Mouse (Mus musculus): ENCODE measurements at regions not wholly inside any gene's neighbourhood (a gene's known extent, or its start where the extent isn't known, plus 50 kb on each side); places are given as distances from the start of the nearest gene placed in this dataset.
"Not testable (repeated sequence)": the region's sequence is repeated elsewhere in the genome, so short reads cannot be mapped to it uniquely, and the experiment has no call there.

GRCm38 (mm10) chr4:124368085-124368484, 242.5 kb downstream of the 3100002H09Rik start:
- Histone ChIP-seq H3K4me1 (ENCODE audit: control insufficient read depth, insufficient read depth, low read length) (no peaks in the 10 kb centered on the region), H3K36me3 (ENCODE audit: control insufficient read depth, insufficient read depth, low read length) (no peaks in the 10 kb centered on the region), H3K9me3 (ENCODE audit: control insufficient read depth, low read length) (no peaks in the 10 kb centered on the region), H3K27ac (ENCODE audit: low read depth, low read length) (no peak overlapping the region), H3K4me2 (ENCODE audit: low read depth) (no peak overlapping the region), H3K4me3 (ENCODE audit: low read depth, low read length) (no peak overlapping the region), H3K9ac (ENCODE audit: low read length) (no peak overlapping the region), H3K27me3 (ENCODE audit: control insufficient read depth, insufficient read depth, low read length) (no peaks in the 10 kb centered on the region)
- DNase-seq (ENCODE audit: low spot score), result no peak
- ATAC-seq (ENCODE audit: insufficient read depth, low FRiP score, low TSS enrichment), result no peak
- WGBS, result 83% methylated on average over 10 of the region's 10 CpGs

- 0 out of 2 replicates have a peak, but pooled peaks cover 2% of the 10 kb centered on the region for H3K27me3 ChIP-seq (ENCODE audit: control insufficient read depth, insufficient read depth, low read length)
- DNase-seq (ENCODE audit: low spot score), result no peak
- no peaks in the 10 kb centered on the region for H3K4me1 ChIP-seq (ENCODE audit: control insufficient read depth, insufficient read depth, low read length)
- H3K9me3 ChIP-seq (ENCODE audit: control insufficient read depth, low read length), result no peaks in the 10 kb centered on the region
- no peak overlapping the region for H3K27ac ChIP-seq (ENCODE audit: low read depth, low read length)
- H3K36me3 ChIP-seq (ENCODE audit: control insufficient read depth, insufficient read depth, low read length), result no peaks in the 10 kb centered on the region
- no peak overlapping the region for H3K4me3 ChIP-seq (ENCODE audit: low read depth, low read length)
- H3K4me2 ChIP-seq (ENCODE audit: low read depth), result no peak overlapping the region
- H3K9ac ChIP-seq (ENCODE audit: low read length), result no peak overlapping the region
- ATAC-seq (ENCODE audit: insufficient read depth, low FRiP score, low TSS enrichment), result no peak
- WGBS, result 36% methylated on average over 6 of the region's 6 CpGs
Measured at GRCm38 (mm10) chr4:124360578-124360908, 250.1 kb downstream of the 3100002H09Rik start.

GRCm38 (mm10) chr4:124359707-124360577, 250.7 kb downstream of the 3100002H09Rik start:
- H3K27ac ChIP-seq (ENCODE audit: low read depth, low read length), result no peak overlapping the region
- no peak overlapping the region for H3K4me2 ChIP-seq (ENCODE audit: low read depth)
- H3K4me1 ChIP-seq (ENCODE audit: control insufficient read depth, insufficient read depth, low read length), result no peaks in the 10 kb centered on the region
- H3K4me3 ChIP-seq (ENCODE audit: low read depth, low read length), result no peak overlapping the region
- no peak overlapping the region for H3K9ac ChIP-seq (ENCODE audit: low read length)
- H3K27me3 ChIP-seq (ENCODE audit: control insufficient read depth, insufficient read depth, low read length), result 0 out of 2 replicates have a peak, but pooled peaks cover 2% of the 10 kb centered on the region
- no peaks in the 10 kb centered on the region for H3K9me3 ChIP-seq (ENCODE audit: control insufficient read depth, low read length)
- H3K36me3 ChIP-seq (ENCODE audit: control insufficient read depth, insufficient read depth, low read length), result no peaks in the 10 kb centered on the region
- ATAC-seq (ENCODE audit: insufficient read depth, low FRiP score, low TSS enrichment) (no peak), DNase-seq (ENCODE audit: low spot score) (no peak)
- WGBS, result 26% methylated on average over 13 of the region's 13 CpGs

- H3K27me3 ChIP-seq (ENCODE audit: control insufficient read depth, insufficient read depth, low read length); ATAC-seq (ENCODE audit: insufficient read depth, low FRiP score, low TSS enrichment); DNase-seq (ENCODE audit: low spot score); H3K9me3 ChIP-seq (ENCODE audit: control insufficient read depth, low read length); H3K4me3 ChIP-seq (ENCODE audit: low read depth, low read length); H3K4me1 ChIP-seq (ENCODE audit: control insufficient read depth, insufficient read depth, low read length); H3K27ac ChIP-seq (ENCODE audit: low read depth, low read length); H3K4me2 ChIP-seq (ENCODE audit: low read depth); H3K9ac ChIP-seq (ENCODE audit: low read length); H3K36me3 ChIP-seq (ENCODE audit: control insufficient read depth, insufficient read depth, low read length): not testable (repeated sequence)
- 0% methylated on average over 1 of the region's 8 CpGs for WGBS
Measured at GRCm38 (mm10) chr4:124358456-124358855, 252.1 kb downstream of the 3100002H09Rik start.

GRCm38 (mm10) chr4:124350361-124350760, 260.2 kb downstream of the 3100002H09Rik start:
- Histone ChIP-seq H3K27ac (ENCODE audit: low read depth, low read length) (no peak overlapping the region), H3K4me2 (ENCODE audit: low read depth) (no peak overlapping the region), H3K4me3 (ENCODE audit: low read depth, low read length) (no peak overlapping the region), H3K36me3 (ENCODE audit: control insufficient read depth, insufficient read depth, low read length) (no peaks in the 10 kb centered on the region), H3K27me3 (ENCODE audit: control insufficient read depth, insufficient read depth, low read length) (no peaks in the 10 kb centered on the region), H3K9me3 (ENCODE audit: control insufficient read depth, low read length) (no peaks in the 10 kb centered on the region), H3K9ac (ENCODE audit: low read length) (no peak overlapping the region), H3K4me1 (ENCODE audit: control insufficient read depth, insufficient read depth, low read length) (no peaks in the 10 kb centered on the region)
- ATAC-seq (ENCODE audit: insufficient read depth, low FRiP score, low TSS enrichment), result no peak
- 94% methylated on average over 3 of the region's 3 CpGs for WGBS
- DNase-seq (ENCODE audit: low spot score), result no peak

- WGBS, result 66% methylated on average over 15 of the region's 15 CpGs
- no peak overlapping the region for H3K27ac ChIP-seq (ENCODE audit: low read depth, low read length)
- no peak overlapping the region for H3K4me2 ChIP-seq (ENCODE audit: low read depth)
- DNase-seq (ENCODE audit: low spot score), result no peak
- H3K4me1 ChIP-seq (ENCODE audit: control insufficient read depth, insufficient read depth, low read length), result no peaks in the 10 kb centered on the region
- no peak for ATAC-seq (ENCODE audit: insufficient read depth, low FRiP score, low TSS enrichment)
- H3K36me3 ChIP-seq (ENCODE audit: control insufficient read depth, insufficient read depth, low read length), result no peaks in the 10 kb centered on the region
- H3K9me3 ChIP-seq (ENCODE audit: control insufficient read depth, low read length), result no peaks in the 10 kb centered on the region
- no peak overlapping the region for H3K9ac ChIP-seq (ENCODE audit: low read length)
- H3K4me3 ChIP-seq (ENCODE audit: low read depth, low read length), result no peak overlapping the region
- no peaks in the 10 kb centered on the region for H3K27me3 ChIP-seq (ENCODE audit: control insufficient read depth, insufficient read depth, low read length)
Measured at GRCm38 (mm10) chr4:124349610-124350295, 260.9 kb downstream of the 3100002H09Rik start.

- DNase-seq (ENCODE audit: low spot score) (no peak), ATAC-seq (ENCODE audit: insufficient read depth, low FRiP score, low TSS enrichment) (no peak)
- no peak overlapping the region for H3K27ac ChIP-seq (ENCODE audit: low read depth, low read length)
- H3K9ac ChIP-seq (ENCODE audit: low read length), result no peak overlapping the region
- no peaks in the 10 kb centered on the region for H3K9me3 ChIP-seq (ENCODE audit: control insufficient read depth, low read length)
- H3K4me1 ChIP-seq (ENCODE audit: control insufficient read depth, insufficient read depth, low read length), result no peaks in the 10 kb centered on the region
- no peak overlapping the region for H3K4me3 ChIP-seq (ENCODE audit: low read depth, low read length)
- WGBS, result 40% methylated on average over 3 of the region's 3 CpGs
- H3K4me2 ChIP-seq (ENCODE audit: low read depth), result no peak overlapping the region
- no peaks in the 10 kb centered on the region for H3K27me3 ChIP-seq (ENCODE audit: control insufficient read depth, insufficient read depth, low read length)
- H3K36me3 ChIP-seq (ENCODE audit: control insufficient read depth, insufficient read depth, low read length), result no peaks in the 10 kb centered on the region
Measured at GRCm38 (mm10) chr4:124349055-124349454, 261.5 kb downstream of the 3100002H09Rik start.

GRCm38 (mm10) chr4:124340073-124340472, 270.5 kb downstream of the 3100002H09Rik start:
- no peaks in the 10 kb centered on the region for H3K36me3 ChIP-seq (ENCODE audit: control insufficient read depth, insufficient read depth, low read length)
- no peaks in the 10 kb centered on the region for H3K4me1 ChIP-seq (ENCODE audit: control insufficient read depth, insufficient read depth, low read length)
- no peak overlapping the region for H3K27ac ChIP-seq (ENCODE audit: low read depth, low read length)
- H3K27me3 ChIP-seq (ENCODE audit: control insufficient read depth, insufficient read depth, low read length), result no peaks in the 10 kb centered on the region
- ATAC-seq (ENCODE audit: insufficient read depth, low FRiP score, low TSS enrichment), result no peak
- no peaks in the 10 kb centered on the region for H3K9me3 ChIP-seq (ENCODE audit: control insufficient read depth, low read length)
- H3K9ac ChIP-seq (ENCODE audit: low read length), result no peak overlapping the region
- H3K4me3 ChIP-seq (ENCODE audit: low read depth, low read length), result no peak overlapping the region
- no peak overlapping the region for H3K4me2 ChIP-seq (ENCODE audit: low read depth)
- 21% methylated on average over 7 of the region's 7 CpGs for WGBS
- DNase-seq (ENCODE audit: low spot score), result no peak

- no peaks in the 10 kb centered on the region for H3K36me3 ChIP-seq (ENCODE audit: control insufficient read depth, insufficient read depth, low read length)
- H3K27ac ChIP-seq (ENCODE audit: low read depth, low read length), result no peak overlapping the region
- H3K9me3 ChIP-seq (ENCODE audit: control insufficient read depth, low read length), result no peaks in the 10 kb centered on the region
- ATAC-seq (ENCODE audit: insufficient read depth, low FRiP score, low TSS enrichment) (no peak), DNase-seq (ENCODE audit: low spot score) (no peak)
- H3K27me3 ChIP-seq (ENCODE audit: control insufficient read depth, insufficient read depth, low read length), result no peaks in the 10 kb centered on the region
- H3K4me1 ChIP-seq (ENCODE audit: control insufficient read depth, insufficient read depth, low read length), result no peaks in the 10 kb centered on the region
- H3K9ac ChIP-seq (ENCODE audit: low read length), result no peak overlapping the region
- WGBS, result 74% methylated on average over 2 of the region's 2 CpGs
- no peak overlapping the region for H3K4me2 ChIP-seq (ENCODE audit: low read depth)
- H3K4me3 ChIP-seq (ENCODE audit: low read depth, low read length), result no peak overlapping the region
Measured at GRCm38 (mm10) chr4:124335726-124336125, 274.9 kb downstream of the 3100002H09Rik start.
